Mouse (Mus musculus): ENCODE measurements around the gene Pkhd1. TPM values are rescaled to one million over a fixed set of nuclear protein-coding genes. Genes with fewer than 3 reads are reported as not detected.

Pkhd1 gene
- polyA plus RNA-seq, 1 experiment from 2014 or later = 58.4 TPM

- in situ Hi-C loops (cut with MboI; ENCODE audit: low pct_unique_long_range_greater_than_20kb) = no loop called here
- no peak for DNase-seq (ENCODE audit: low read depth, low spot score)
- no peaks in the 10 kb centered on the region for H3K27me3 ChIP-seq
- TF ChIP-seq CTCF (IDR thresholded peaks at IDR 0.05) = no peak
- POLR2A ChIA-PET = no interaction called here
- ATAC-seq = no peak
- CTCF ChIA-PET = interaction anchor here (1.5 kb wide), 1 partner anchor 12 kb away, joined by 3 read pairs; no protein-coding TSS in a partner anchor
Measured at GRCm38 (mm10) chr1:20429056-20429394, 188.8 kb downstream of the Pkhd1 start.

GRCm38 (mm10) chr1:20428370-20429055 lies 189.4 kb downstream of the Pkhd1 start:
- ATAC-seq (no peak), DNase-seq (ENCODE audit: low read depth, low spot score) (no peak)
- H3K27me3 ChIP-seq = no peaks in the 10 kb centered on the region
- POLR2A ChIA-PET = no interaction called here
- no peak for TF ChIP-seq CTCF (IDR thresholded peaks at IDR 0.05)
- in situ Hi-C loops (cut with MboI; ENCODE audit: low pct_unique_long_range_greater_than_20kb) = no loop called here
- CTCF ChIA-PET = no interaction called here

- POLR2A ChIA-PET = no interaction called here
- in situ Hi-C loops (cut with MboI; ENCODE audit: low pct_unique_long_range_greater_than_20kb) = no loop called here
Measured at GRCm38 (mm10) chr1:20409411-20409967, 208.4 kb downstream of the Pkhd1 start.

GRCm38 (mm10) chr1:20398319-20398718 lies 219.5 kb downstream of the Pkhd1 start:
- in situ Hi-C loops (cut with MboI; ENCODE audit: low pct_unique_long_range_greater_than_20kb) = no loop called here
- POLR2A ChIA-PET = interaction anchor here (1.5 kb wide), 1 partner anchor 17 kb away, joined by 3 read pairs; no protein-coding TSS in a partner anchor
- CTCF ChIA-PET = interaction anchor here (1.1 to 1.7 kb wide), 3 partner anchors 9 to 33 kb away, joined by 3 to 4 read pairs (median 3); no protein-coding TSS in a partner anchor

More at GRCm38 (mm10) chr1:20409411-20409967, 208.4 kb downstream of the Pkhd1 start:
- TF ChIP-seq CTCF (IDR thresholded peaks at IDR 0.05) = no peak
- ATAC-seq (no peak), DNase-seq (ENCODE audit: low read depth, low spot score) (no peak)
- no peaks in the 10 kb centered on the region for H3K27me3 ChIP-seq
- CTCF ChIA-PET = no interaction called here

GRCm38 (mm10) chr1:20364437-20364836 lies 253.4 kb downstream of the Pkhd1 start:
- ChIA-PET CTCF (interaction anchor here (1.0 kb wide), 1 partner anchor 33 kb away, joined by 3 read pairs; no protein-coding TSS in a partner anchor), POLR2A (no interaction called here)
- in situ Hi-C loops (cut with MboI; ENCODE audit: low pct_unique_long_range_greater_than_20kb) = no loop called here
- no peak for TF ChIP-seq CTCF (IDR thresholded peaks at IDR 0.05)
- no peaks in the 10 kb centered on the region for H3K27me3 ChIP-seq
- DNase-seq (ENCODE audit: low read depth, low spot score) = peak; percentile 22
- no peak for ATAC-seq

More at GRCm38 (mm10) chr1:20398319-20398718, 219.5 kb downstream of the Pkhd1 start:
- H3K27me3 ChIP-seq = no peaks in the 10 kb centered on the region
- ATAC-seq (peak; percentile 71), DNase-seq (ENCODE audit: low read depth, low spot score) (peak; percentile 7)
- no peak for TF ChIP-seq CTCF (IDR thresholded peaks at IDR 0.05)

GRCm38 (mm10) chr1:20344651-20345050 lies 273.2 kb downstream of the Pkhd1 start:
- ChIA-PET POLR2A (no interaction called here), CTCF (no interaction called here)
- no peak for DNase-seq (ENCODE audit: low read depth, low spot score)
- ATAC-seq = no peak
- in situ Hi-C loops (cut with MboI; ENCODE audit: low pct_unique_long_range_greater_than_20kb) = no loop called here
- H3K27me3 ChIP-seq = no peaks in the 10 kb centered on the region
- no peak for TF ChIP-seq CTCF (IDR thresholded peaks at IDR 0.05)

GRCm38 (mm10) chr1:20311485-20311884 lies 306.4 kb downstream of the Pkhd1 start:
- ATAC-seq = peak; percentile 49
- H3K27me3 ChIP-seq = no peaks in the 10 kb centered on the region
- CTCF ChIA-PET = interaction anchor here (0.8 to 2.9 kb wide), 9 partner anchors 9 to 490 kb away, joined by 3 to 22 read pairs (median 4); no protein-coding TSS in a partner anchor
- POLR2A ChIA-PET = no interaction called here
- in situ Hi-C loops (cut with MboI; ENCODE audit: low pct_unique_long_range_greater_than_20kb) = no loop called here
- DNase-seq (ENCODE audit: low read depth, low spot score) = no peak
- peak; percentile 63 for TF ChIP-seq CTCF (IDR thresholded peaks at IDR 0.05)

GRCm38 (mm10) chr1:20310925-20311324 lies 306.9 kb downstream of the Pkhd1 start:
- DNase-seq (ENCODE audit: low read depth, low spot score) (peak; percentile 53), ATAC-seq (peak; percentile 96)
- H3K27me3 ChIP-seq = no peaks in the 10 kb centered on the region
- in situ Hi-C loops (cut with MboI; ENCODE audit: low pct_unique_long_range_greater_than_20kb) = no loop called here
- ChIA-PET CTCF (interaction anchor here (0.8 to 2.9 kb wide), 8 partner anchors 9 to 156 kb away, joined by 3 to 22 read pairs (median 4); no protein-coding TSS in a partner anchor), POLR2A (no interaction called here)
- no peak for TF ChIP-seq CTCF (IDR thresholded peaks at IDR 0.05)

- POLR2A ChIA-PET = no interaction called here
- in situ Hi-C loops (cut with MboI; ENCODE audit: low pct_unique_long_range_greater_than_20kb) = no loop called here
- DNase-seq (ENCODE audit: low read depth, low spot score) (no peak), ATAC-seq (no peak)
- CTCF ChIA-PET = interaction anchor here (1.1 kb wide), 1 partner anchor 30 kb away, joined by 3 read pairs; no protein-coding TSS in a partner anchor
- TF ChIP-seq CTCF (IDR thresholded peaks at IDR 0.05) = no peak
- no peaks in the 10 kb centered on the region for H3K27me3 ChIP-seq
Measured at GRCm38 (mm10) chr1:20306116-20306515, 311.7 kb downstream of the Pkhd1 start.

GRCm38 (mm10) chr1:20302943-20303578 lies 314.8 kb downstream of the Pkhd1 start:
- H3K27me3 ChIP-seq = no peaks in the 10 kb centered on the region
- DNase-seq (ENCODE audit: low read depth, low spot score) = no peak
- ATAC-seq = no peak
- CTCF ChIA-PET = interaction anchor here (1.5 kb wide), 1 partner anchor 8 kb away, joined by 3 read pairs; no protein-coding TSS in a partner anchor
- in situ Hi-C loops (cut with MboI; ENCODE audit: low pct_unique_long_range_greater_than_20kb) = no loop called here
- TF ChIP-seq CTCF (IDR thresholded peaks at IDR 0.05) = no peak
- POLR2A ChIA-PET = interaction anchor here (0.6 to 0.7 kb wide), 2 partner anchors 20 to 985 kb away, joined by 4 read pairs; no protein-coding TSS in a partner anchor

Data from Patski (cell line).